Mouse (Mus musculus): ENCODE results near the gene Hrasls. TPM values are rescaled to one million over a fixed set of nuclear protein-coding genes. Genes with fewer than 3 reads are reported as not detected.

Hrasls gene
- 0.26 and 1.3 TPM in 2 replicates for polyA plus RNA-seq (2014; fragmentation: Nextera tagmentation; extraction: Ambion mirVana)

DNA sequence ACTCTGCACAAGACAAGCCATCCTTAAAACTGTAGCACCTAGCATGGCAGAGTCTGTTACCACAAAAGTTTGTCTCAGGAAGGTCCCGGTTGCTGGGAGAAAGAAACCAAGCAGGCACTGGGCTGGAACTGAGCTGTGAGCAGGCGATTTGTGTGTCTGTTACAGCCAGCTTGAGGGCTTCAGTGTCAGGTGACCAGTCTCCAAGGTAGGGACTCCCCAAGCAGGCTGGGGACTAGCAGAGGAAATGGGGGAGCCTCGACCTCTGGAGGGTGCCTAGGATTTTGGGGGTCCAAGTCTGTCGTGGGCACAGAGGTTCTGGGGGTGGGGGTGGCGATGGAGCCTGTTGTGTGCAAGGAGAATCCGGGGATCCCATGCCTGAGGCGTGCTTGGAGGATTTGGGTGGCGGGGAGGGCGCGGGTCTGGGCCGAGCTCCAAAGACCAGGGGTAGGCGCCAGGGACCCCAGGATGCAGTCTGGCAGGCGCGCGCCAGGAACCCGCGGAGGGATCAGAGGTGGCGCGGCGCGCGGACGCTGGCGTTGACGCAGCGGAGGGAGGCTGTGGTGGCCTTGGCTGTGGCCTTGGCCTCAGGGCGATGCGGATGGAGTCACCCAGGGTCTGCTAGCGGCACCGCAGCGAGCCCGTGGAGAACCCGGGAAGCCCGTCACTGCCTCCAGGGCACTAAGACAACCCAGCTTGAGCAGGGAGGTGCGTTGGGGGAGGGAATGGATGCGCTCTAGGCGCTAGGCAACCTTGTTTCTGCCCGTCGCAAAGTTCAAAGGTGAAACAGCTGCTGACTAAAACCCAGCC is at the start of gene Hrasls:
TSS of gene Hrasls (plus strand) at position 91 of the 807 bp plus-strand sequence.
- Histone ChIP-seq H3K9me3 (ENCODE audit: control insufficient read depth, low read length) (no peaks in the 10 kb centered on the region), H3K4me3 (ENCODE audit: low read depth, low read length) (peak within 1 kb of the TSS; percentile 33), H3K36me3 (ENCODE audit: control insufficient read depth, insufficient read depth, low read length) (no peaks in the 10 kb centered on the region), H3K4me2 (peak within 1 kb of the TSS; percentile 68), H3K27ac (ENCODE audit: low read depth, low read length) (no peak within 1 kb of the TSS), H3K4me1 (replicated peaks; ENCODE audit: control insufficient read depth, insufficient read depth, low read length) (no peaks in the 10 kb centered on the region), H3K9ac (ENCODE audit: low read depth, low read length) (no peak within 1 kb of the TSS), H3K27me3 (replicated peaks; ENCODE audit: control insufficient read depth, insufficient read depth, low read length) (peaks cover 20% of the 10 kb centered on the region)
- ATAC-seq (replicated peaks; ENCODE audit: low FRiP score) (peak; percentile 34; the same call in 1 of the 2 replicates), DNase-seq (ENCODE audit: low spot score) (peak; percentile 37)
- 2% methylated on average over 39 of the region's 39 CpGs for WGBS

DNA sequence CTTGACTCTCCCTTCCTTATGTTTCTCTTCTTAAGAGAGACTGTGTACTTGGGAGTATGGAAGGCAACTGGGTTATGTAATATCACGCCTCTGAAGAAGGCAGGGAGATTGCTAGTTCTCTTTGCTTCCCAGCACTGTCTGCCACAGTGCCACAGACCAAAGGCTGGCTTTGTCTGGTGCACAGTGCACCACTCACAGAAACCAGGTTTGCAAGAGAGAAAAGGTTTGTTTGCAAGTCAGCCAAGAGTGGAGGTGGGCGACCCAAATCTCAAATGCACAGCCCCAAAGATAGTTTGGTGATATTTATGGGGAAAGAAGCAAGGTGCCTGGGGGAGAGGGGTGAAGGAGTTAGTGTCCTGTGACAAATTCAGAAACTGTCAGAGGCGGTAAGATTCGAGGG is 47.2 kb upstream of the Hrasls start:
- Histone ChIP-seq H3K27me3 (replicated peaks; ENCODE audit: control insufficient read depth, insufficient read depth, low read length) (no peaks in the 10 kb centered on the region), H3K27ac (ENCODE audit: low read depth, low read length) (no peak overlapping the region), H3K9ac (ENCODE audit: low read depth, low read length) (no peak overlapping the region), H3K4me3 (ENCODE audit: low read depth, low read length) (no peak overlapping the region), H3K4me1 (replicated peaks; ENCODE audit: control insufficient read depth, insufficient read depth, low read length) (no peaks in the 10 kb centered on the region), H3K4me2 (no peak overlapping the region), H3K9me3 (ENCODE audit: control insufficient read depth, low read length) (no peaks in the 10 kb centered on the region), H3K36me3 (ENCODE audit: control insufficient read depth, insufficient read depth, low read length) (no peaks in the 10 kb centered on the region)
- ATAC-seq (replicated peaks; ENCODE audit: low FRiP score): no peak
- WGBS: 79% methylated on average over 4 of the region's 4 CpGs
- DNase-seq (ENCODE audit: low spot score): no peak

DNA sequence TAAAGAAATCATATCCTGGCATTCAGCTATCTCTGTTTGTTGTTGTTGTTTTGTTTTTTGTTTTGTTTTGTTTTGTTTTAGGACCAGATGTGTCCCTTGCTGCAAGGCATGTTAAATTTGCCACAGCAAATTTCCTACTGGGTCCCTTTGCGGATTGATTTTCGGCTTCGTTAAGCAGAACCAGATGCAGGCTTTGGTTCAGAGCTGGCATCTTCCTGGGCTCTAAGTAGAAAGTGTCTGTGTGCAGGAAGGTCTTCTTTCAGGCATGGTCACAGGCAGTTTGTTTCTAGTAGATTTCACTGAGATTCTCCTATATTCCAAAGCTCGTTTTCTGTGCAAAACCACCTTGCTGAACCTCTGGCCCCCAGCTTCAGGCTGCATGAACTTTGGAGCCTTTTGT is 42.4 kb upstream of the Hrasls start:
- Histone ChIP-seq H3K9me3 (ENCODE audit: control insufficient read depth, low read length) (no peaks in the 10 kb centered on the region), H3K9ac (ENCODE audit: low read depth, low read length) (no peak overlapping the region), H3K4me3 (ENCODE audit: low read depth, low read length) (no peak overlapping the region), H3K4me1 (replicated peaks; ENCODE audit: control insufficient read depth, insufficient read depth, low read length) (no peaks in the 10 kb centered on the region), H3K36me3 (ENCODE audit: control insufficient read depth, insufficient read depth, low read length) (no peaks in the 10 kb centered on the region), H3K27me3 (replicated peaks; ENCODE audit: control insufficient read depth, insufficient read depth, low read length) (no peaks in the 10 kb centered on the region), H3K4me2 (no peak overlapping the region), H3K27ac (ENCODE audit: low read depth, low read length) (no peak overlapping the region)
- ATAC-seq (replicated peaks; ENCODE audit: low FRiP score): no peak
- DNase-seq (ENCODE audit: low spot score): no peak
- 74% methylated on average over 4 of the region's 4 CpGs for WGBS

DNA sequence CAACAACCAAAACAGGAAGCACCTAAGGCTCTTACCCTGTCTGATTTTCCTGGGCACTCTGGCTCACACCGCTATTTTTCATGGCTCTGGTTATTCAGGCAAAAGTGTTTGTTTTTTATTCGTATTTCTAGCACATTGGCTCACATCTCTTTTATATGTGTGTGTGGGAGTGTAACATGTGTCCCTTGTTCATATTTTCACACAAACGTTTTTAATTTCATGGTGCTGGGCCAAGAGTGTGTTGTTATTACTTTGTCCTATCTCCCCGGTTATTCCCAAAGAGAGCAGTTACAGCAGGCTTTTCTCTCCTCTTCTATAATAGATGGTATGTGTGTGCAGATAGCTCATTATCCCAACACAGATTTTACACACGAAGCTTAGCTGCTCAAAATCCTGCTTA is 37.8 kb upstream of the Hrasls start:
- H3K36me3 ChIP-seq (ENCODE audit: control insufficient read depth, insufficient read depth, low read length): no peaks in the 10 kb centered on the region
- 84% methylated on average over 5 of the region's 5 CpGs for WGBS

DNA sequence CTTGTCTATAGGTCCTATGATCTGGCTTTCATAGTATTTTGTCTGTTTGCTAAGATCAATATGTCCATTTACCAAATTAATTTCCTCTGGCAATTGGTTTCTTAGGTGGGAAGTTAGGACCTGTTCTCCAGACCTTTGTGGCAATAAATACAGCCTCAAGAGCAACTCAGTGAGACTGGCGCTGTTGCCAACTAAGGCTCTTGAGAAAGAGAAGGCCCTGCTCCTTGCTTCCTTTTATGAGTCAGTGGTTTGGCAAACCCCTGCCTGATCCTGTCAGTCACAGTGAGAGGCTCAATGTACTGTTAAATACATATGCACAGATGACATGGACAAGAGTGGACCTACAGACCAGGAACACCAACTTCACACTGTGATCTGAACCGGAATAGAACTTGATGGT is 36.3 kb upstream of the Hrasls start:
- DNase-seq (ENCODE audit: low spot score) (no peak), ATAC-seq (replicated peaks; ENCODE audit: low FRiP score) (no peak)
- 86% methylated on average over 2 of the region's 2 CpGs for WGBS
- Histone ChIP-seq H3K4me3 (ENCODE audit: low read depth, low read length) (no peak overlapping the region), H3K9me3 (ENCODE audit: control insufficient read depth, low read length) (no peaks in the 10 kb centered on the region), H3K36me3 (ENCODE audit: control insufficient read depth, insufficient read depth, low read length) (no peaks in the 10 kb centered on the region), H3K4me2 (no peak overlapping the region), H3K27me3 (replicated peaks; ENCODE audit: control insufficient read depth, insufficient read depth, low read length) (no peaks in the 10 kb centered on the region), H3K27ac (ENCODE audit: low read depth, low read length) (no peak overlapping the region), H3K4me1 (replicated peaks; ENCODE audit: control insufficient read depth, insufficient read depth, low read length) (no peaks in the 10 kb centered on the region), H3K9ac (ENCODE audit: low read depth, low read length) (no peak overlapping the region)

More for the DNA sequence above, 37.8 kb upstream of the Hrasls start:
- no peak overlapping the region for H3K9ac ChIP-seq (ENCODE audit: low read depth, low read length)
- H3K27ac ChIP-seq (ENCODE audit: low read depth, low read length): no peak overlapping the region
- no peak overlapping the region for H3K4me3 ChIP-seq (ENCODE audit: low read depth, low read length)
- no peak for ATAC-seq (replicated peaks; ENCODE audit: low FRiP score)
- H3K27me3 ChIP-seq (replicated peaks; ENCODE audit: control insufficient read depth, insufficient read depth, low read length): no peaks in the 10 kb centered on the region
- H3K4me1 ChIP-seq (replicated peaks; ENCODE audit: control insufficient read depth, insufficient read depth, low read length): no peaks in the 10 kb centered on the region
- no peaks in the 10 kb centered on the region for H3K9me3 ChIP-seq (ENCODE audit: control insufficient read depth, low read length)
- H3K4me2 ChIP-seq: no peak overlapping the region
- no peak for DNase-seq (ENCODE audit: low spot score)

DNA sequence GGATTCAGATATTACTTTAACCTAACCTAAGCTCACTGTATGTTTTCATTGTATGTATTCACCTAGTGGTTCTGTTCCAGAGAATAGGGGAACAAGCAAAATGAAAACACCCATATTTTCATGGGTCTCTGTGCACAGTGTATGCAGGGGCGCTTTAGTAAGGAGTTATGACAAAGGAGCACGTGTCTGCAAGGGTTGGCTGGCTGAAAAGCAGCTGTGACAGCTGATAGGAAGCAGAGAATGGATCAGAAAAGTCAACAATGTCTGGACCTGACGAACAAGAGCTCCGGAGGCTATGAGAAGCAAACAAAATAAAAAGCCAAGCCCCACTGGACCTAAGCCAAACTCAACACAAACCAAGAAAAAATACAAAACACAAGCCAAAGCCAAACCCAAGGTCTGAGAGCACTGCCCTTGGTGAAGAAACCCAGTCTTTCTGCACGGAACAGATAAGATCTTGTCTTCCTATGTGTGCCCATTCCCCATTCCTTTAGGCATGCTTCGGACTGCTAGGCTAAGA is 34.6 kb upstream of the Hrasls start:
- Histone ChIP-seq H3K36me3 (ENCODE audit: control insufficient read depth, insufficient read depth, low read length) (no peaks in the 10 kb centered on the region), H3K9me3 (ENCODE audit: control insufficient read depth, low read length) (no peaks in the 10 kb centered on the region), H3K27ac (ENCODE audit: low read depth, low read length) (no peak overlapping the region), H3K27me3 (replicated peaks; ENCODE audit: control insufficient read depth, insufficient read depth, low read length) (no peaks in the 10 kb centered on the region), H3K4me3 (ENCODE audit: low read depth, low read length) (no peak overlapping the region), H3K9ac (ENCODE audit: low read depth, low read length) (no peak overlapping the region), H3K4me1 (replicated peaks; ENCODE audit: control insufficient read depth, insufficient read depth, low read length) (no peaks in the 10 kb centered on the region), H3K4me2 (no peak overlapping the region)
- WGBS: 68% methylated on average over 6 of the region's 6 CpGs
- DNase-seq (ENCODE audit: low spot score) (no peak), ATAC-seq (replicated peaks; ENCODE audit: low FRiP score) (no peak)

DNA sequence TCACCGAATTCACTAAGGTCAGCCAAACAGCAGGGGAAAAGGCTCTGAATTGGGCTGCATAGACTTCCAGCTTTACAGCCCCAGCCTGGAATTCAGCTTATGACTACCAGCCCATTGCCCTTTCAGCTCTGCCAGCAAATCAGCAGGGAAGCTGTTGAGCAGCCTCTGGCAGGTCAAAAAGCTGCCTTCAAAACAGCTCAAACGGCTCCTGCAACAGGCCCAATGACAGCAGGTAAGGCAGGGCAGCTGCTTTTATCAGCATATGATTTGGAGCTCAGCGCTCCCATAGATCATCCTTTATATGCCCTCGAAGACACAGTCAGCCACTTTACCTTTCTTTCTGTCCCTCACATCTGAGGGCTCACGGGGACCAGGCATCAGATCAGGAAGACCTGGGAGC is 16.6 kb upstream of the Hrasls start:
- WGBS: 23% methylated on average over 5 of the region's 5 CpGs
- no peaks in the 10 kb centered on the region for H3K27me3 ChIP-seq (replicated peaks; ENCODE audit: control insufficient read depth, insufficient read depth, low read length)
- no peak overlapping the region for H3K9ac ChIP-seq (ENCODE audit: low read depth, low read length)
- no peak overlapping the region for H3K4me3 ChIP-seq (ENCODE audit: low read depth, low read length)
- no peak for ATAC-seq (replicated peaks; ENCODE audit: low FRiP score)
- no peak for DNase-seq (ENCODE audit: low spot score)
- no peaks in the 10 kb centered on the region for H3K36me3 ChIP-seq (ENCODE audit: control insufficient read depth, insufficient read depth, low read length)
- no peak overlapping the region for H3K4me2 ChIP-seq
- H3K9me3 ChIP-seq (ENCODE audit: control insufficient read depth, low read length): no peaks in the 10 kb centered on the region
- H3K4me1 ChIP-seq (replicated peaks; ENCODE audit: control insufficient read depth, insufficient read depth, low read length): no peaks in the 10 kb centered on the region
- no peak overlapping the region for H3K27ac ChIP-seq (ENCODE audit: low read depth, low read length)

DNA sequence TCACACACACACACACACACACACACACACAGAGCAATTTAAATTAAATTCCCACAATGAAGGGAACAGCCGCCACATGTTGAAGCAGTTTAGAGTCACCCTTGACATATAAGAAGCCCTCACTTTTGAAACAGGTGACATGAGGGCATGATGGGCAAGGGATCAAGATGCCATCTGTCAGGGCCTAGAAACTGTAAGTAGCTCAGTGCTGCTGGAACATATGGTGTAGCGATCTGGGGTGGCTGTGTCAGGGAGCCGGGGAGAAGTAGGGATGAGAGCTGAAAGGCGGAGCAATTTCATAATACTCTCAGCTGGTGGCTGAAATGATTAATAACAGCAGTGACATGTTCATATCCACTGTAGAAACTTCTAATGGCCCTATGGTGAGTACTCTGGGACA is 15.5 kb upstream of the Hrasls start:
- Histone ChIP-seq H3K4me3 (ENCODE audit: low read depth, low read length) (no peak overlapping the region), H3K9me3 (ENCODE audit: control insufficient read depth, low read length) (no peaks in the 10 kb centered on the region), H3K4me1 (replicated peaks; ENCODE audit: control insufficient read depth, insufficient read depth, low read length) (no peaks in the 10 kb centered on the region), H3K9ac (ENCODE audit: low read depth, low read length) (no peak overlapping the region), H3K27me3 (replicated peaks; ENCODE audit: control insufficient read depth, insufficient read depth, low read length) (no peaks in the 10 kb centered on the region), H3K4me2 (no peak overlapping the region), H3K36me3 (ENCODE audit: control insufficient read depth, insufficient read depth, low read length) (no peaks in the 10 kb centered on the region), H3K27ac (ENCODE audit: low read depth, low read length) (no peak overlapping the region)
- ATAC-seq (replicated peaks; ENCODE audit: low FRiP score) (no peak), DNase-seq (ENCODE audit: low spot score) (no peak)
- 77% methylated on average over 4 of the region's 4 CpGs for WGBS

DNA sequence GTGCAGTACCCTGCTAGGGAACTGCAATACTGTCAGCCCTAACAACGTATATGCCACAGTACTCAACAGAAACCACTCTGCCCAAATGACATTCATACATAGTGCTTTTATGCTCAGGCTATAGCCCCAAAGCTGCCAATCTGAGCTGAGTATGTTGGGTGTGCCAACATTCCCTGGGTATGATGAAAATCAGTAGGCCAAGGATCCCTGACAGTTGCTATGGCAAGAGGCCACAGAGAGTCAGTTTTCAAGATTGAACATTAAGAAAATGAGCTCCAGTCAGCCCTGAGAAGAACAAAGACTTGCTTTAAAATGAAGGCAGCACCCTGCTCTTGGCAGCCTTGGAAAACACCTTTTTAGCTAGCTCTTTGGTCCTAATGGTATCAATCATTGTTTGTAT is 14.3 kb upstream of the Hrasls start:
- H3K4me3 ChIP-seq (ENCODE audit: low read depth, low read length): no peak overlapping the region
- H3K27me3 ChIP-seq (replicated peaks; ENCODE audit: control insufficient read depth, insufficient read depth, low read length): no peaks in the 10 kb centered on the region
- no peak overlapping the region for H3K4me2 ChIP-seq
- H3K27ac ChIP-seq (ENCODE audit: low read depth, low read length): no peak overlapping the region
- no peaks in the 10 kb centered on the region for H3K36me3 ChIP-seq (ENCODE audit: control insufficient read depth, insufficient read depth, low read length)
- 88% methylated on average over 1 of the region's 1 CpGs for WGBS
- ATAC-seq (replicated peaks; ENCODE audit: low FRiP score): no peak
- no peaks in the 10 kb centered on the region for H3K9me3 ChIP-seq (ENCODE audit: control insufficient read depth, low read length)
- no peak overlapping the region for H3K9ac ChIP-seq (ENCODE audit: low read depth, low read length)
- no peaks in the 10 kb centered on the region for H3K4me1 ChIP-seq (replicated peaks; ENCODE audit: control insufficient read depth, insufficient read depth, low read length)
- no peak for DNase-seq (ENCODE audit: low spot score)
